Mouse (Mus musculus) E14TG2a.4 (cell line): ENCODE data around the gene 1700019A02Rik.

ENCODE experiments used
- CTCF ChIP-seq: conservative IDR thresholded peaks from 2 replicates; pipeline ENCODE4 v1.5.1; 2014; ENCODE audit warnings: low read length
- POU5F1 ChIP-seq: IDR thresholded peaks from 2 replicates; pipeline ENCODE4 v1.6.1; 2014; ENCODE audit warnings: low read length, borderline replicate concordance

GRCm38 (mm10) chr1:53226063-53226462 is 38.6 kb upstream of the 1700019A02Rik start:
- TF ChIP-seq CTCF (no peak), POU5F1 (no peak)
